Mouse (Mus musculus): ENCODE results near the gene Tceal9. TPM values are rescaled to one million over a fixed set of nuclear protein-coding genes. Genes with fewer than 3 reads are reported as not detected.
"Not testable (repeated sequence)": the region's sequence is repeated elsewhere in the genome, so short reads cannot be mapped to it uniquely, and the experiment has no call there.

Gene Tceal9
- 75.3 and 100 TPM in 2 replicates for total RNA-seq (2015)
- 127 and 154 TPM in 2 replicates for total RNA-seq (2017)

- peak; percentile 97 for ATAC-seq (ENCODE audit: poor library complexity, severe bottlenecking)
Observed at GRCm38 (mm10) chrX:136244574-136245229, at the start of gene Tceal9. TSS of gene Tceal9 (plus strand) at chrX:136245079.

- no peak for ATAC-seq (ENCODE audit: poor library complexity, severe bottlenecking)
Observed at GRCm38 (mm10) chrX:136195193-136195944, 49.5 kb upstream of the Tceal9 start.

GRCm38 (mm10) chrX:136196873-136197272 is 48.0 kb upstream of the Tceal9 start:
- peak; percentile 63 for ATAC-seq (ENCODE audit: poor library complexity, severe bottlenecking)

- no peak for ATAC-seq (ENCODE audit: poor library complexity, severe bottlenecking)
Observed at GRCm38 (mm10) chrX:136203257-136203656, 41.6 kb upstream of the Tceal9 start.

GRCm38 (mm10) chrX:136203664-136204066 is 41.2 kb upstream of the Tceal9 start, which contains the start of gene Tceal5:
TSS of gene Tceal5 (minus strand) at chrX:136203876.
- ATAC-seq (ENCODE audit: poor library complexity, severe bottlenecking) = no peak

GRCm38 (mm10) chrX:136204406-136204805 is 40.5 kb upstream of the Tceal9 start:
- no peak for ATAC-seq (ENCODE audit: poor library complexity, severe bottlenecking)

- no peak for ATAC-seq (ENCODE audit: poor library complexity, severe bottlenecking)
Observed at GRCm38 (mm10) chrX:136213396-136213795, 31.5 kb upstream of the Tceal9 start.

GRCm38 (mm10) chrX:136214729-136215677 is 29.9 kb upstream of the Tceal9 start, which contains the start of the genes Tceal7 and Bex1:
TSS of gene Tceal7 (plus strand) at chrX:136214779.
TSS of gene Bex1 (minus strand) at chrX:136215513.
- not testable (repeated sequence) for ATAC-seq (ENCODE audit: poor library complexity, severe bottlenecking)

GRCm38 (mm10) chrX:136216303-136216702 is 28.6 kb upstream of the Tceal9 start:
- ATAC-seq (ENCODE audit: poor library complexity, severe bottlenecking) = no peak

- ATAC-seq (ENCODE audit: poor library complexity, severe bottlenecking) = no peak
Observed at GRCm38 (mm10) chrX:136223714-136224113, 21.2 kb upstream of the Tceal9 start.

- no peak for ATAC-seq (ENCODE audit: poor library complexity, severe bottlenecking)
Observed at GRCm38 (mm10) chrX:136227768-136228167, 17.1 kb upstream of the Tceal9 start.

- no peak for ATAC-seq (ENCODE audit: poor library complexity, severe bottlenecking)
Observed at GRCm38 (mm10) chrX:136238118-136238517, 6.8 kb upstream of the Tceal9 start.

GRCm38 (mm10) chrX:136243181-136243580 is 1.7 kb upstream of the Tceal9 start:
- peak; percentile 25; the same call in 1 of the 2 replicates for ATAC-seq (ENCODE audit: poor library complexity, severe bottlenecking)

- 0 out of 2 replicates have a peak, but pooled peaks have one; percentile 20 for ATAC-seq (ENCODE audit: poor library complexity, severe bottlenecking)
Observed at GRCm38 (mm10) chrX:136245521-136246071, 717 bp downstream of the Tceal9 start.

- no peak for ATAC-seq (ENCODE audit: poor library complexity, severe bottlenecking)
Observed at GRCm38 (mm10) chrX:136248811-136249210, 3.9 kb downstream of the Tceal9 start.

- ATAC-seq (ENCODE audit: poor library complexity, severe bottlenecking) = no peak
Observed at GRCm38 (mm10) chrX:136249671-136250070, 4.8 kb downstream of the Tceal9 start.

- no peak for ATAC-seq (ENCODE audit: poor library complexity, severe bottlenecking)
Observed at GRCm38 (mm10) chrX:136252023-136252729, 7.3 kb downstream of the Tceal9 start.

- ATAC-seq (ENCODE audit: poor library complexity, severe bottlenecking) = no peak
Observed at GRCm38 (mm10) chrX:136267720-136268119, 22.8 kb downstream of the Tceal9 start.

- no peak for ATAC-seq (ENCODE audit: poor library complexity, severe bottlenecking)
Observed at GRCm38 (mm10) chrX:136268173-136268572, 23.3 kb downstream of the Tceal9 start.

Data from megakaryocyte, adult 5-6 weeks (primary cell).